Mouse (Mus musculus): ENCODE measurements around the gene Atad5. TPM values are rescaled to one million over a fixed set of nuclear protein-coding genes. Genes with fewer than 3 reads are reported as not detected.

The Atad5 gene
- polyA plus RNA-seq, 1 experiment: 0.60 TPM

GRCm38 (mm10) chr11:80183705-80184255, 94.6 kb downstream of the Atad5 start, which contains the start of gene Rnf135:
Gene Rnf135, plus strand, starts transcription at chr11:80183851.
- Histone ChIP-seq H3K36me3 (ENCODE audit: control insufficient read depth, insufficient read depth, low read length) (no peaks in the 10 kb centered on the region), H3K4me1 (ENCODE audit: control insufficient read depth, insufficient read depth, insufficient read length) (no peaks in the 10 kb centered on the region), H3K27me3 (ENCODE audit: control insufficient read depth, insufficient read depth, low read length) (no peaks in the 10 kb centered on the region), H3K4me3 (ENCODE audit: extremely low read depth, insufficient read depth, insufficient read length) (peak within 1 kb of the TSS; percentile 93), H3K27ac (ENCODE audit: insufficient read depth, low read length) (peak within 1 kb of the TSS; percentile 90)
- peak; percentile 66 to 85 for DNase-seq (ENCODE audit: low read depth in 1 of 2, low spot score in 2 of 2)
- TF ChIP-seq POLR2A (IDR thresholded peaks at IDR 0.05; ENCODE audit: low read depth, low read length): peak; percentile 85
- no peak for TF ChIP-seq CTCF (IDR thresholded peaks at IDR 0.05; ENCODE audit: extremely low read depth, insufficient read depth, insufficient read length, insufficient replicate concordance)
- under 1% methylated on average over 33 of the region's 33 CpGs for WGBS

GRCm38 (mm10) chr11:80184531-80185071, 95.4 kb downstream of the Atad5 start:
- 79% methylated on average over 6 of the region's 6 CpGs for WGBS

More at GRCm38 (mm10) chr11:80184531-80185071, 95.4 kb downstream of the Atad5 start:
- no peak for DNase-seq (ENCODE audit: low read depth in 1 of 2, low spot score in 2 of 2)
- Histone ChIP-seq H3K4me3 (ENCODE audit: extremely low read depth, insufficient read depth, insufficient read length) (no peak overlapping the region), H3K36me3 (ENCODE audit: control insufficient read depth, insufficient read depth, low read length) (no peaks in the 10 kb centered on the region; the same call in 1 of the 2 replicates), H3K27me3 (ENCODE audit: control insufficient read depth, insufficient read depth, low read length) (no peaks in the 10 kb centered on the region), H3K4me1 (ENCODE audit: control insufficient read depth, insufficient read depth, insufficient read length) (no peaks in the 10 kb centered on the region), H3K27ac (ENCODE audit: insufficient read depth, low read length) (peak overlapping the region; percentile 90; the same call in 1 of the 2 replicates)
- TF ChIP-seq POLR2A (IDR thresholded peaks at IDR 0.05; ENCODE audit: low read depth, low read length) (no peak), CTCF (IDR thresholded peaks at IDR 0.05; ENCODE audit: extremely low read depth, insufficient read depth, insufficient read length, insufficient replicate concordance) (no peak)

Other genes starting within 250 kb of the Atad5 start
- gene Utp6, start 127.0 kb upstream of the Atad5 start, polyA plus RNA-seq (2012; rRNA removed): 2.6 and 2.7 TPM in 2 replicates
- gene Suz12, start 96.3 kb upstream of the Atad5 start, polyA plus RNA-seq (2012; rRNA removed): 3.6 and 4.7 TPM in 2 replicates
- gene Crlf3, start 8.4 kb upstream of the Atad5 start, polyA plus RNA-seq (2012; rRNA removed): 49.7 and 52.2 TPM in 2 replicates
- gene Tefm, start 52.8 kb downstream of the Atad5 start, polyA plus RNA-seq (2012; rRNA removed): 1.9 and 2.2 TPM in 2 replicates
- gene Adap2, start 64.7 kb downstream of the Atad5 start, polyA plus RNA-seq (2012; rRNA removed): 12.6 and 16.4 TPM in 2 replicates
- 7.3 and 10.0 TPM in 2 replicates for gene Rnf135, start 94.5 kb downstream of the Atad5 start, polyA plus RNA-seq (2012; rRNA removed)
- gene Rhot1, start 119.6 kb downstream of the Atad5 start, polyA plus RNA-seq (2012; rRNA removed): 4.0 and 5.4 TPM in 2 replicates
- gene Rhbdl3, start 211.5 kb downstream of the Atad5 start, polyA plus RNA-seq (2012; rRNA removed): 2.2 and 2.9 TPM in 2 replicates